Mouse (Mus musculus): ENCODE measurements at regions not wholly inside any gene's neighbourhood (a gene's known extent, or its start where the extent isn't known, plus 50 kb on each side); places are given as distances from the start of the nearest gene placed in this dataset.

- DNase-seq = no peak
Observed at GRCm38 (mm10) chr1:183622341-183622740, 204.3 kb downstream of the Hhipl2 start.

- DNase-seq = peak; percentile 55 to 61
Observed at GRCm38 (mm10) chr1:183624266-183624665, 206.3 kb downstream of the Hhipl2 start.

- DNase-seq = no peak
Observed at GRCm38 (mm10) chr1:183633810-183634209, 215.8 kb downstream of the Hhipl2 start.

GRCm38 (mm10) chr1:183634836-183635235 lies 216.8 kb downstream of the Hhipl2 start:
- no peak for DNase-seq

- no peak for DNase-seq
Observed at GRCm38 (mm10) chr1:183637214-183637613, 219.2 kb downstream of the Hhipl2 start.

- DNase-seq = no peak
Observed at GRCm38 (mm10) chr1:183639332-183639731, 221.3 kb downstream of the Hhipl2 start.

GRCm38 (mm10) chr1:183640568-183640967 lies 222.6 kb downstream of the Hhipl2 start:
- no peak for DNase-seq

GRCm38 (mm10) chr1:183644001-183644400 lies 226.0 kb downstream of the Hhipl2 start:
- no peak for DNase-seq

GRCm38 (mm10) chr1:183653878-183654277 lies 235.9 kb downstream of the Hhipl2 start:
- DNase-seq = no peak

GRCm38 (mm10) chr1:183657043-183657442 lies 239.0 kb downstream of the Hhipl2 start:
- DNase-seq = peak; percentile 70 to 79

GRCm38 (mm10) chr1:183660541-183660940 lies 242.5 kb downstream of the Hhipl2 start:
- DNase-seq = no peak

GRCm38 (mm10) chr1:183662369-183663043 lies 244.5 kb downstream of the Hhipl2 start:
- peak; percentile 65 to 69 for DNase-seq

GRCm38 (mm10) chr1:183669271-183669670 lies 251.3 kb downstream of the Hhipl2 start:
- DNase-seq = no peak

GRCm38 (mm10) chr1:183669674-183670073 lies 251.7 kb downstream of the Hhipl2 start:
- peak; percentile 81 to 82 for DNase-seq

- DNase-seq = no peak
Observed at GRCm38 (mm10) chr1:183670542-183670941, 252.5 kb downstream of the Hhipl2 start.

GRCm38 (mm10) chr1:183671541-183671940 lies 253.5 kb downstream of the Hhipl2 start:
- no peak for DNase-seq

- no peak for DNase-seq
Observed at GRCm38 (mm10) chr1:183672521-183672920, 254.5 kb downstream of the Hhipl2 start.

- no peak for DNase-seq
Observed at GRCm38 (mm10) chr1:183677585-183677984, 259.6 kb downstream of the Hhipl2 start.

- DNase-seq = peak; percentile 66 to 72
Observed at GRCm38 (mm10) chr1:183679949-183680348, 261.9 kb downstream of the Hhipl2 start.

- DNase-seq = no peak
Observed at GRCm38 (mm10) chr1:183686056-183686455, 268.0 kb downstream of the Hhipl2 start.

- no peak for DNase-seq
Observed at GRCm38 (mm10) chr1:183692756-183693155, 274.7 kb downstream of the Hhipl2 start.

- peak; percentile 52 to 53 for DNase-seq
Observed at GRCm38 (mm10) chr1:183699284-183699683, 281.3 kb downstream of the Hhipl2 start.

GRCm38 (mm10) chr1:183702888-183703287 lies 284.9 kb downstream of the Hhipl2 start:
- DNase-seq = no peak

- no peak for DNase-seq
Observed at GRCm38 (mm10) chr1:183712895-183713294, 294.9 kb downstream of the Hhipl2 start.

- no peak for DNase-seq
Observed at GRCm38 (mm10) chr1:183717060-183717459, 296.0 kb upstream of the Dusp10 start.

Data from cerebellum, postnatal 10 days (tissue).